In the genomic region with DNA sequence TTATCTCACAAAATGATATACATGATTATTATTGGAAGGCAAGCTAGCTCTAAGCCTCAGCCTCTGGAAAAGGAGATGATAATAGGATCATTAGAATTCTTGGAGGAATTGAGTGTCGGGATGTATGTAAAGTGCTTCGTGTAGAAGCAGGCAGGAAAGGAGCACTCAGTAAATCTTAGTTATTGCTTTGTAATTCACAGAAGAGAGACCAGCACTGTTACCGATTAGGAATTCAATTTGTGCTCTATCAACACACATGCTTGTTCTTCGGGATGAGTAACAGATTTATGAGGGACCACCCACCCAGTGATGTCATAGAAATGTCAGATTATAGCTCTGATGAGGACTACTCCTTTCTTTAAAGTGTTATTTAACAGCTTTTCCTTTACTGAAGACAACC, we compare ENCODE assay signal across 14 mouse cellular contexts.
"Had no signal": no experiment of that assay in that cellular context is flagged by ENCODE, and none has a peak within 500 bp of the region (broad histone marks: within the 10 kb centered on the region; RNA-seq: fewer than 3 reads in every experiment).

No protein-coding gene starts in this region.

- H3K9ac ChIP-seq: limb, embryonic 13.5 days; liver, embryonic 15.5 days; midbrain, embryonic 12.5 days had no signal

- ATAC-seq: intestine, embryonic 16.5 days; lung, postnatal 0 days had no signal

- DNase-seq: kidney, adult 2 months; kidney, postnatal 36 days; layer of hippocampus, adult 9-11 months; layer of hippocampus, postnatal 36 days; lung, adult 2 months; lung, postnatal 36 days; thymus, adult 18-20 months; thymus, postnatal 14 days had no signal

- H3K27ac ChIP-seq: limb, embryonic 13.5 days; liver, embryonic 15.5 days; midbrain, embryonic 12.5 days had no signal

- H3K4me3 ChIP-seq: limb, embryonic 13.5 days; liver, embryonic 15.5 days; midbrain, embryonic 12.5 days had no signal

- H3K27me3 ChIP-seq: liver, embryonic 15.5 days; midbrain, embryonic 12.5 days had no signal

- H3K4me1 ChIP-seq: liver, embryonic 15.5 days had no signal

- H3K36me3 ChIP-seq: limb, embryonic 13.5 days; liver, embryonic 15.5 days; midbrain, embryonic 12.5 days had no signal

- H3K4me2 ChIP-seq: limb, embryonic 13.5 days; liver, embryonic 11.5 days; liver, embryonic 15.5 days; midbrain, embryonic 12.5 days had no signal

- H3K9me3 ChIP-seq: limb, embryonic 13.5 days; liver, embryonic 15.5 days; midbrain, embryonic 12.5 days had no signal
